Mouse (Mus musculus) liver, adult 2 months (tissue): ENCODE data around the gene Btbd2.

Source experiments
- CTCF ChIP-seq: fragments of 200-500 bp; IDR thresholded peaks from 2 replicates; pipeline ENCODE4 v1.5.1; 2011; ENCODE audit warnings: low read depth, low read length, control low read depth
- POLR2A ChIP-seq: fragments of 200-500 bp; IDR thresholded peaks from 2 replicates; pipeline ENCODE4 v1.6.1; 2011; ENCODE audit warnings: low read length, control low read depth; ENCODE audit not compliant: insufficient read depth; ENCODE audit errors: extremely low read depth

DNA sequence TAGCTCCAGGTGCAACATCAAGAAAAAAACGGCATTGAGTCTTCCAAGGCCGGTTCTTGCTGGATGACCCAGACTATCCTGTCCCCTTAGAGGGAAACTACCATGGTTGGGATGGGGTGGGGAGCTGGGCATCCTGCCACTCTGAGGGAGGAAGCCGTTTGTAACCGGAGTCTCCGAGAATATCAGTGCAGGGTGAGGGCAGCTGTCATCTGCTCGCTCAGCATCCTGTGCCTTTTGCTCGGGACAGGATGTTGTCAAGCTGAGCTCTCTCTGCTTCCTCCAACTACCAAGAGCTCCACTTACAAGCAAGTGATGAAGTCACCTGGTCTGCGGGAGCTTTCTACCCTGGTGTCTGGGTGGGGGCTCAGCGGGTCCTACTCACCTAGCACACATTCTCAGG, 38.7 kb downstream of the Btbd2 start:
- TF ChIP-seq CTCF (no peak), POLR2A (no peak)
